Mouse (Mus musculus) frontal cortex, adult (tissue): ENCODE measurements around the gene Mlip.

Experiments used
- ATAC-seq: cut with Nextera tagmentation; 2 replicates; pipeline ENCODE4 v1.9.2; 2017; ENCODE audit warnings: mild to moderate bottlenecking, moderate library complexity, mixed read lengths; ENCODE audit not compliant: low TSS enrichment

Gene Mlip

GRCm38 (mm10) chr9:77353942-77354341, 1.2 kb upstream of the Mlip start:
- ATAC-seq, result no peak

GRCm38 (mm10) chr9:77347704-77348103, 5.1 kb downstream of the Mlip start:
- no peak for ATAC-seq

- ATAC-seq, result no peak
These were observed 8.5 kb downstream of the Mlip start for GRCm38 (mm10) chr9:77344318-77344717.

GRCm38 (mm10) chr9:77340159-77340862, 12.5 kb downstream of the Mlip start:
- peak; percentile 90 for ATAC-seq

GRCm38 (mm10) chr9:77339571-77340148, 13.1 kb downstream of the Mlip start:
- peak; percentile 73 for ATAC-seq

GRCm38 (mm10) chr9:77335370-77335769, 17.4 kb downstream of the Mlip start:
- ATAC-seq, result no peak

GRCm38 (mm10) chr9:77318346-77318745, 34.4 kb downstream of the Mlip start:
- no peak for ATAC-seq

GRCm38 (mm10) chr9:77310548-77310947, 42.2 kb downstream of the Mlip start:
- ATAC-seq, result peak; percentile 80

- ATAC-seq, result peak; percentile 58; the same call in 1 of the 2 replicates
These were observed 47.4 kb downstream of the Mlip start for GRCm38 (mm10) chr9:77305417-77305816.

- peak; percentile 60 for ATAC-seq
These were observed 50.4 kb downstream of the Mlip start for GRCm38 (mm10) chr9:77302340-77302739.

- ATAC-seq, result no peak
These were observed 64.8 kb downstream of the Mlip start for GRCm38 (mm10) chr9:77287958-77288357.

- no peak for ATAC-seq
These were observed 73.4 kb downstream of the Mlip start for GRCm38 (mm10) chr9:77279371-77279770.

- peak; percentile 57 for ATAC-seq
These were observed 74.7 kb downstream of the Mlip start for GRCm38 (mm10) chr9:77278055-77278454.

GRCm38 (mm10) chr9:77277270-77277669, 75.5 kb downstream of the Mlip start:
- ATAC-seq, result 0 out of 2 replicates have a peak, but pooled peaks have one; percentile 24

- ATAC-seq, result peak; percentile 48
These were observed 76.2 kb downstream of the Mlip start for GRCm38 (mm10) chr9:77276451-77277154.

- ATAC-seq, result peak; percentile 72
These were observed 80.0 kb downstream of the Mlip start for GRCm38 (mm10) chr9:77272727-77273126.

GRCm38 (mm10) chr9:77265268-77266017, 87.3 kb downstream of the Mlip start:
- ATAC-seq, result peak; percentile 99

- ATAC-seq, result no peak
These were observed 93.7 kb downstream of the Mlip start for GRCm38 (mm10) chr9:77259052-77259451.

- no peak for ATAC-seq
These were observed 94.5 kb downstream of the Mlip start for GRCm38 (mm10) chr9:77258265-77258664.

GRCm38 (mm10) chr9:77254514-77254913, 98.3 kb downstream of the Mlip start:
- ATAC-seq, result 0 out of 2 replicates have a peak, but pooled peaks have one; percentile 38

GRCm38 (mm10) chr9:77252761-77253160, 100.0 kb downstream of the Mlip start:
- ATAC-seq, result no peak

- ATAC-seq, result peak; percentile 63
These were observed 100.6 kb downstream of the Mlip start for GRCm38 (mm10) chr9:77252134-77252533.
